Mouse (Mus musculus): ENCODE results near the gene Cyp2c38. TPM values are rescaled to one million over a fixed set of nuclear protein-coding genes. Genes with fewer than 3 reads are reported as not detected.
"Not testable (repeated sequence)": the region's sequence is repeated elsewhere in the genome, so short reads cannot be mapped to it uniquely, and the experiment has no call there.

Cyp2c38 gene
- polyA plus RNA-seq (2016; fragmentation: Nextera tagmentation; extraction: Ambion mirVana): not detected in 2 replicates

GRCm38 (mm10) chr19:39462941-39463340 lies at the start of gene Cyp2c38:
TSS of gene Cyp2c38 (minus strand) at chr19:39463075.
- Histone ChIP-seq H3K9me3 (replicated peaks) (no peaks in the 10 kb centered on the region), H3K27me3 (ENCODE audit: low read depth, poor library complexity, severe bottlenecking) (no peaks in the 10 kb centered on the region), H3K4me1 (no peaks in the 10 kb centered on the region), H3K27ac (no peak within 1 kb of the TSS), H3K36me3 (no peaks in the 10 kb centered on the region), H3K4me3 (no peak within 1 kb of the TSS)
- 98% methylated on average over 1 of the region's 1 CpGs for WGBS
- no peak for DNase-seq (ENCODE audit: low spot score)

- H3K27ac ChIP-seq: no peak within 1 kb of the TSS
- 90% methylated on average over 4 of the region's 4 CpGs for WGBS
- DNase-seq (ENCODE audit: low spot score): no peak
- no peaks in the 10 kb centered on the region for H3K9me3 ChIP-seq (replicated peaks)
- H3K27me3 ChIP-seq (ENCODE audit: low read depth, poor library complexity, severe bottlenecking): no peaks in the 10 kb centered on the region
- no peaks in the 10 kb centered on the region for H3K4me1 ChIP-seq
- H3K36me3 ChIP-seq: no peaks in the 10 kb centered on the region
- H3K4me3 ChIP-seq: no peak within 1 kb of the TSS
These were observed 47.7 kb upstream of the Cyp2c38 start, which contains the start of gene Cyp2c39 for GRCm38 (mm10) chr19:39510534-39510933. TSS of gene Cyp2c39 (plus strand) at chr19:39510862.

- 83% methylated on average over 1 of the region's 1 CpGs for WGBS
- H3K36me3 ChIP-seq: no peaks in the 10 kb centered on the region
- no peaks in the 10 kb centered on the region for H3K4me1 ChIP-seq
These were observed 46.7 kb upstream of the Cyp2c38 start for GRCm38 (mm10) chr19:39509533-39509932.

DNA sequence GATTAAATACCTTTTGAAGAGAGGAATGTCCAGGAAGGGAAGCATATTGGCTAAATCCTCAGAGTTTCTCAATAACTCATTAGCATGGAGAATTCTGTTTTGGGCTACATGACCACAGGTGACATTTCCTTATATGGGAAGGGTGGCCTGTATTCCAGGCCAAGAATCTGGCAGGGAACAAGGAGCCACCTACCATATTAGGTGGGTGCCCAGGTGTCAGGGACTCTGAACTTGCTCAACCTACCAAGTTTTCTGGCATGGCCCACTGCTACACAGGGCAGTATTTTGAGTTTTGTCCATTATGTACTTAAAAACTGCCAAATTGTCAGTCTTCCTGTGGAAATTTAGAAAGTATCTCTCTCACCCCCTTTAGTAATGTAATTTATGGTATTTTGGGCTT lies 43.5 kb upstream of the Cyp2c38 start:
- no peak overlapping the region for H3K4me3 ChIP-seq
- no peaks in the 10 kb centered on the region for H3K9me3 ChIP-seq (replicated peaks)
- no peak for DNase-seq (ENCODE audit: low spot score)
- H3K27ac ChIP-seq: no peak overlapping the region
- no peaks in the 10 kb centered on the region for H3K36me3 ChIP-seq
- H3K4me1 ChIP-seq: no peaks in the 10 kb centered on the region
- no peaks in the 10 kb centered on the region for H3K27me3 ChIP-seq (ENCODE audit: low read depth, poor library complexity, severe bottlenecking)

More at GRCm38 (mm10) chr19:39509533-39509932, 46.7 kb upstream of the Cyp2c38 start:
- Histone ChIP-seq H3K4me3 (no peak overlapping the region), H3K9me3 (replicated peaks) (no peaks in the 10 kb centered on the region), H3K27me3 (ENCODE audit: low read depth, poor library complexity, severe bottlenecking) (no peaks in the 10 kb centered on the region), H3K27ac (no peak overlapping the region)
- no peak for DNase-seq (ENCODE audit: low spot score)

GRCm38 (mm10) chr19:39483961-39484360 lies 21.1 kb upstream of the Cyp2c38 start:
- H3K9me3 ChIP-seq (replicated peaks); DNase-seq (ENCODE audit: low spot score); H3K4me3 ChIP-seq; H3K4me1 ChIP-seq; H3K36me3 ChIP-seq; H3K27ac ChIP-seq; H3K27me3 ChIP-seq (ENCODE audit: low read depth, poor library complexity, severe bottlenecking): not testable (repeated sequence)
- 92% methylated on average over 1 of the region's 1 CpGs for WGBS

DNA sequence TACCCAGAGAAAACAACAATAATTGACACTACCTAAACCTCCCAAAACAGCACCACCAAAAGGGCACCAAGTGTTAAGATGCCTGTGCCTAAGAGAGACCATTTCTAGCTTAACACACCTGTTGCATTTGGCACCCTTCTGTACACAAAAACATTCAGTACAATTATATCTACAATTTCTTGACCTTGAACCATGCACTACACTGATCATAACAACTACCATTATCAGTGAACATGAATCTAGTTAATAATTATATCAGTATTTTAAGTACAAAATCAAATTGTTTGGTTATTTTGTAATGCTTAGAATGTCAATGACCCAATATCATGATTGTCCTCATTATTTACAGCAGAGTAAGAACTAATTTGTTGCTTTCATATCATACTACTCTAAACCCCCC lies 1.0 kb upstream of the Cyp2c38 start:
- Histone ChIP-seq H3K36me3 (no peaks in the 10 kb centered on the region), H3K27ac (no peak overlapping the region), H3K9me3 (replicated peaks) (no peaks in the 10 kb centered on the region), H3K4me3 (no peak overlapping the region), H3K27me3 (ENCODE audit: low read depth, poor library complexity, severe bottlenecking) (no peaks in the 10 kb centered on the region), H3K4me1 (no peaks in the 10 kb centered on the region)
- DNase-seq (ENCODE audit: low spot score): no peak

Other genes starting within 250 kb of the Cyp2c38 start
- not detected in 2 replicates for gene Cyp2c29, start 193.7 kb downstream of the Cyp2c38 start, polyA plus RNA-seq (2016; fragmentation: Nextera tagmentation; extraction: Ambion mirVana)
- gene Cyp2c39, start 47.8 kb upstream of the Cyp2c38 start, polyA plus RNA-seq (2016; fragmentation: Nextera tagmentation; extraction: Ambion mirVana): not detected in 2 replicates
- gene Cyp2c67, start 186.0 kb upstream of the Cyp2c38 start, polyA plus RNA-seq (2016; fragmentation: Nextera tagmentation; extraction: Ambion mirVana): not detected in 2 replicates

Measured in limb, embryonic 10.5 days (tissue).